Mouse (Mus musculus) MEL (cell line): Measurements from ENCODE around the gene Aff3.
A peak's percentile ranks its signal among the peaks of the same experiment; 100 is the strongest.

Experiments
- CTCF ChIP-seq, 3 experiments: IDR thresholded peaks in 2 of 3; conservative IDR thresholded peaks in 1 of 3; 2 replicates each; pipeline ENCODE4 v1.5.1; 2011 to 2012; ENCODE audit warnings: low read length in 3 of 3, low read depth in 2 of 3, mild to moderate bottlenecking in 2 of 3, improper control_type of control experiment in 1 of 3, inconsistent platforms in 1 of 3, mixed read lengths in 1 of 3, moderate library complexity in 1 of 3; ENCODE audit not compliant: control insufficient read depth in 1 of 3, insufficient read depth in 1 of 3, poor library complexity in 1 of 3, severe bottlenecking in 1 of 3
- EP300 ChIP-seq, 2 experiments: IDR thresholded peaks; 2 replicates each; pipeline ENCODE4 v1.6.1; 2011; ENCODE audit warnings: improper control_type of control experiment in 2 of 2, low read length in 2 of 2, low read depth in 1 of 2, mild to moderate bottlenecking in 1 of 2
- GATA1 ChIP-seq: IDR thresholded peaks from 2 replicates; pipeline ENCODE4 v1.6.1; 2011; ENCODE audit warnings: low read depth, low read length, improper control_type of control experiment
- POLR2A ChIP-seq, 2 experiments: IDR thresholded peaks; 2 replicates each; pipeline ENCODE4 v1.6.1; 2011 to 2012; ENCODE audit warnings: low read length in 2 of 2, mild to moderate bottlenecking in 2 of 2, control low read depth in 1 of 2, improper control_type of control experiment in 1 of 2, low read depth in 1 of 2, moderate library complexity in 1 of 2; ENCODE audit not compliant: control insufficient read depth in 1 of 2, insufficient read depth in 1 of 2, poor library complexity in 1 of 2
- POLR2AphosphoS2 ChIP-seq: IDR thresholded peaks from 2 replicates; pipeline ENCODE4 v1.6.1; 2011; ENCODE audit warnings: low read length, improper control_type of control experiment
- RAD21 ChIP-seq: IDR thresholded peaks from 2 replicates; pipeline ENCODE4 v1.6.1; 2011; ENCODE audit warnings: mild to moderate bottlenecking, low read depth, low read length, improper control_type of control experiment
- ZC3H11A ChIP-seq: IDR thresholded peaks from 2 replicates; pipeline ENCODE4 v1.6.1; 2012; ENCODE audit warnings: low read depth, mild to moderate bottlenecking, inconsistent platforms, low read length, improper control_type of control experiment
- ZMIZ1 ChIP-seq: IDR thresholded peaks from 2 replicates; pipeline ENCODE4 v1.6.1; 2012; ENCODE audit warnings: low read depth, mild to moderate bottlenecking, inconsistent platforms, low read length, improper control_type of control experiment, moderate library complexity

- TF ChIP-seq GATA1 = no peak
- no peak for TF ChIP-seq ZMIZ1
- TF ChIP-seq CTCF (IDR thresholded peaks at IDR 0.05 in 2 of 3, conservative IDR thresholded peaks at IDR 0.05 in 1 of 3; ENCODE audit: control insufficient read depth in 1 of 3, insufficient read depth in 1 of 3, low read depth in 2 of 3, low read length in 3 of 3, poor library complexity in 1 of 3, severe bottlenecking in 1 of 3) = 0 out of 6 replicates have a peak, but pooled peaks of 1 of the 3 experiments have one; percentile 4
- TF ChIP-seq POLR2A (IDR thresholded peaks at IDR 0.05; ENCODE audit: control insufficient read depth in 1 of 2, insufficient read depth in 1 of 2, low read depth in 1 of 2, low read length in 2 of 2, poor library complexity in 1 of 2) = no peak
- no peak for TF ChIP-seq ZC3H11A
- TF ChIP-seq EP300 (IDR thresholded peaks at IDR 0.05; ENCODE audit: low read depth in 1 of 2, low read length in 2 of 2) = no peak; a peak in 2 of 4 replicates
- TF ChIP-seq RAD21 = peak; percentile 5
- no peak for TF ChIP-seq POLR2AphosphoS2
Observed at GRCm38 (mm10) chr1:38695089-38695811, 30.5 kb upstream of the Aff3 start.
